Mouse (Mus musculus): ENCODE measurements around the gene Pla2g4a.

DNA sequence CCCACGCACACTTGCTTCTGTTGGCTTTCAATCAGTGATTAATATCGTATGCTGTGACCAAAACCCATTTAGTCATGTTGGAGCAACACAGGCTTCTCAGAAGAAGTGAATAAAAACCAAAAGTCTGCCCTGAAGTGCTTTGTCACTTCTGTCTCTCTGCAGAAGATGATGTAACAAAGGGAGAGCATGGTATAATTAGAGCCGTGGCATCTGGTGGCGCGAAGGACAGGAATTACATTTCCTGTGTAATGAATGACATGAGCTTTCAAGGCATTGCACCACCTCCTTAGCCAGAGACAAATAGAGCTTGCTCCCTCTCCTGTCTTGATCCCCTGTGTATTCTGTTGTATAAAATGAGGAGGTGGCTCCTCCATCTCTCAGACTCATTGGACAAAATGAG is 14.1 kb downstream of the Pla2g4a start:
- TF ChIP-seq EP300 (IDR thresholded peaks at IDR 0.05) (no peak), CTCF (IDR thresholded peaks at IDR 0.05) (no peak)
